Mouse (Mus musculus) thymus, adult 2 months (tissue): ENCODE data around the gene Adamts4.

Source experiments
- CTCF ChIP-seq: fragments of 200-500 bp; IDR thresholded peaks from 2 replicates; pipeline ENCODE4 v1.5.1; 2012; ENCODE audit warnings: mild to moderate bottlenecking, control low read depth, low read length, moderate library complexity, borderline replicate concordance; ENCODE audit not compliant: control insufficient read depth, poor library complexity, insufficient read depth; ENCODE audit errors: extremely low read depth
- POLR2A ChIP-seq: fragments of 200-500 bp; IDR thresholded peaks from 2 replicates; pipeline ENCODE4 v1.6.1; 2012; ENCODE audit warnings: mild to moderate bottlenecking, low read length, control low read depth, moderate library complexity; ENCODE audit not compliant: control insufficient read depth, poor library complexity, insufficient read depth; ENCODE audit errors: extremely low read depth

DNA sequence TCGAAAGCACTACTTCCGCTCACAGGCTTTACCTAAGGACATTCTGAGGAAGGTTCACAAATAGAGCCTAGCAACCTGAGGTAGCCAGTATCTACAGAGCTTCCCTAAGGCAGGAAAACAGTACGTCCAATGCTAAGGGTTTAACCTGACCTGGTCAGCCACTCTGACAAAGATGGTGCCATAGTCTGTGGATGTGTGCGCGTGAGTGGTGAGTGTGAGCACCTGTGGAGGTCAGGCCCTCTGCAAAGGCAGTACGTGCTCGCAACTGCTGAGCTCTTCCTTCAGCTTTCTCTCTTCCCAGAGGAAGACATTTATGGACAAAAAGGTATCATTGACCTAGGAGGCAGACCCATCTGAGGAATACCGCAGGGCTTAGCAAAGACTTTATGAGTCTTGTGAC is 28.2 kb downstream of the Adamts4 start:
- TF ChIP-seq CTCF (no peak), POLR2A (no peak)
